Mouse (Mus musculus): ENCODE results near the gene Arfgap3.
"Not testable (repeated sequence)": the region's sequence is repeated elsewhere in the genome, so short reads cannot be mapped to it uniquely, and the experiment has no call there.

Arfgap3 gene

DNA sequence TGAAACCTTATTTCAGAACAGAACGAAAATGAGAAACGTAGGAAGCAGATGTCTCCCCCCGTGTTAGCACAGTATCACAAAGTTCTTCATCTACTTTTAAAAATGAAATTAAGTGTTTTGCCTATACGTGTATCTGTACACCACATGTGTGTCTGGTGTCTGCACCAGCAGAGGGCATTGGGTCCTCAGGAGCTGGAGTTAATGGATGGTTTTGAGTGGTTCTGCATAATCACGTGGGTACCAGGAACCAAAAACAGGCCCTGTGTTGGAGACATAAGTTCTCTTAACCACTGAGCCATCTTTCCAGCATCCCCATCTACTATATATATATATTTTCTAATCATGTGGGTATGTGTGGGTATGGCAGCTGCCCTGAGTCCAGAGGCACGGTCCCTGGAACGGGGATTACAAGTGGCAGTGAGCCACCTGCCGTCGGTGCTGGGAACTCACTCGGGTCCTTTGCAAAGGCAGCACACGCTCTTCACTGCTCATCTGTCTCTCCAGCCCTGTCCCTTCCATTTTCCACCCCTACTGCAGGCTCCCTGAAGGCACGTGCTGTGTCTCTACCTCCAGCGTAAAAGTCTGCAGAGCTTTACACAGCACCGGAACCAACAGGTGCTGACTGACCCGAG lies 4.0 kb downstream of the Arfgap3 start:
- DNase-seq (ENCODE audit: low spot score), result no peak

DNA sequence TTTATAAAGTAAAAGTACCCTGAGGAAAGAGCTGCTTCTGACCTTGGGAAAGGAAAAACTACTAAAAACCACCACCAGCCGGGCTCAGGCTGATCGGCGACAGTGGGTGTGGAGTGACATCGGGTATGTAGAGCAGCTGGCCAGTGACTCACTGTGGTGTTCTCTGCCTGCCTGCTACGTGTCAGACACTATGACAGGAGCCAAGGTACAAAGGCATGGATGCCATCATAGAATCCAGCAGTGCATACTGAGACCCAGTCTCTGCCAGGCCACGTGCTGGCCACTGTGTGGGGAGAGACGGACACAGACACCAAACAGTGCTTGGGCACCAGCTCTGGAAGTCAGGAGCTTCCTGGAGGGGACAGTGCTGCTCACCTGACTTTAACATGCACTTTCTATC lies 5.1 kb downstream of the Arfgap3 start:
- DNase-seq (ENCODE audit: low spot score), result no peak

GRCm38 (mm10) chr15:83344157-83344556 lies 5.9 kb downstream of the Arfgap3 start:
- peak; percentile 50 for DNase-seq (ENCODE audit: low spot score)

DNA sequence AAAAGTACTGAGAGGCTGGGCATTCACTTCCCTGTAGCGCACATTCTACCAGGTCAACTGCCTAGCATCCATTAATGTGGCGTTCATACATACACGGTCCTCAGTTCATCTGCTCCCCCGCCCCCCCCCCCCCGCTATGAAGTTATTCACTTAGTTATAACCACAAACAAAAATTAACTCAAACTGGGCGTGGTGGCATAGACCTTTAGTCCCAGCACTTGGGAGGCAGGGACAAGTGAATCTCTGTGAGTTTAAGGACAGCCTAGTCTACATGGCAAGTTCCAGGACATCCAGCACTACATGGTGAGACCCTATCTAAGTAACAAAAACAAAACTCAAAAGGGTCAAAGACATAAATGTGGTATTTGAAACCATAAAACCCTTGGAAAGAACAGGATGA lies 11.1 kb downstream of the Arfgap3 start:
- DNase-seq (ENCODE audit: low spot score), result no peak

DNA sequence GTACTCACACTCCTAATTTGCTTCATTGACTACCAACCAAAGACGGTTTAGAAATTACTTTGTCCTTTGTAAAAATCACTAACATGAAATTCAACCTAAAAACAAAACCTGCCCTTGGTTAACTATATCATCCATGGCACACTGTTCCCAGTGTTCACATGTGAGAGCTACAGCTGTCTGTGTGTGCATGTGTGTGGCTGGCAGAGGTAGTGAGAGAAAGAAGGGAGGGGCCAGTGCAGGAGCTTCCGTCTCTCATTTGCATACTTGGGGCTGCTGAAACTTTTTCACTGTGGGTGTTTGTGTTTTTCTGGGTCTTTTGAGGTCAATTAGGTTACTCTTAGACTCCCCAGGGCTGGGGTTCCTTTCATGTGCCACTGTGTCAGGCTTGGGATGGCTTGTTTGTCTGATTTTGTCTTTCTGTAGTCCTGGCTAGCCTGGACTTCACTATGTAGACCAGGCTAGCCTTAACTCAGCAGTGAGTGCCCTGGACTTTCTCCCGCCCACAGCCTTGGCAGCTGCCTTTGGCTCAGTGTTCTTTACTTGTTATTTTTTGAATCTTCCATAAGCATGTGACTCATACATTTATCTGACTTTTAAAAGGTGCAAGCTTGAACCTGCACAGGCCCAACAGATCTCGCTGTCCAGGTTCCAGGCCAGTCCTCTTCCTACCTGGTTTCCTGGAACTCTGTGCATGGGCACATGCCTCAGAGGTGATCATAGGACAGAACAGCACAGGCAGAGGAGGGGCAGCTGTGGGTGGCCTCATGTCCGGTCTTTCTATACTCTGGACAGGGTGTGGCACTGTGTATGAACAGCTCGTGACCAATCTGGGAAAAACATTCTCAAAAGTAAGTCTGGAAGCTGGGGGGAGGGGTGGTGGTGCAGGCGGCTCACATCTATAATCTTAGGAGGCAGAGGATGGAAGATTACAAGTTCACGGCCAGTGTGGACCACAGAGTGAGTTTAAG lies 11.9 kb downstream of the Arfgap3 start:
- no peak for DNase-seq (ENCODE audit: low spot score)

GRCm38 (mm10) chr15:83332373-83332772 lies 17.7 kb downstream of the Arfgap3 start:
- no peak for DNase-seq (ENCODE audit: low spot score)

GRCm38 (mm10) chr15:83328952-83329351 lies 21.1 kb downstream of the Arfgap3 start:
- DNase-seq (ENCODE audit: low spot score), result no peak

DNA sequence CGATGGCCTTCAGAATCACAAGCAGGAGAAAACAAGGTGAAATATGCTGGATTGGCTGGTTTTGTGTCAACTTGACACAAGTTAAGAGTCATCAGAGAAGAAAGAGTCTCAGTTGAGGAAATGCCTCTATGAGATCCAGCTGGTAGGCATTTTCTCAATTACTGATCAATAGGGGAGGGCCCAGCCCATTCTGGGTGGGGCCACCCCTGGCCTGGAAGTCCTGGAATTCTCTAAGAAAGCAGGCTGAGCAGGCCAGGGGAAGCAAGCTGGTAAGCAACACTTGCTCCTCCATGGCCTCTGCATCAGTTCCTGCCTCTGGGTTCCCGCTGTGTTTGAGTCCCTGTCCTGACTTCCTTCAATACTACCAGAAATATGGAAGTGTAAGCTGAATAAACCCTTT lies 27.0 kb downstream of the Arfgap3 start:
- no peak for DNase-seq (ENCODE audit: low spot score)

DNA sequence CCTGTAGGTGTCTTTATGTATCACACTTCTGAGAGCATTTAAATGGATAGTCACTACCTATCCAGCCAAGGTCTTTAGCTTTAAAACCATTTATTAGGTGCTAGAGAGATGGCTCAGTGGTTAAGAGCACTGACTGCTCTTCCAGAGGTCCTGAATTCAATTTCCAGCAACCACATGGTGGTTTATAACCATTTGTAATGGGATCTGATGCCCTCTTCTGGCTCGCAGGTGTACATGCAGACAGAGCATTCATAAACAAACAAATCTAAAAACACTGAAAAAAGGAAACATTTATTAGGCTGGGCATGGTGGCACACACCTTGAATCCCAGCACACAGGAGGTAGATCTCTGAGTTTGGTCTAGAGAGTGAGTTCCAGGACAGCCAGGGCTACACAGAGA lies 35.1 kb downstream of the Arfgap3 start:
- DNase-seq (ENCODE audit: low spot score), result no peak

GRCm38 (mm10) chr15:83309878-83310277 lies 40.2 kb downstream of the Arfgap3 start:
- DNase-seq (ENCODE audit: low spot score), result no peak

GRCm38 (mm10) chr15:83308708-83309107 lies 41.3 kb downstream of the Arfgap3 start:
- not testable (repeated sequence) for DNase-seq (ENCODE audit: low spot score)

DNA sequence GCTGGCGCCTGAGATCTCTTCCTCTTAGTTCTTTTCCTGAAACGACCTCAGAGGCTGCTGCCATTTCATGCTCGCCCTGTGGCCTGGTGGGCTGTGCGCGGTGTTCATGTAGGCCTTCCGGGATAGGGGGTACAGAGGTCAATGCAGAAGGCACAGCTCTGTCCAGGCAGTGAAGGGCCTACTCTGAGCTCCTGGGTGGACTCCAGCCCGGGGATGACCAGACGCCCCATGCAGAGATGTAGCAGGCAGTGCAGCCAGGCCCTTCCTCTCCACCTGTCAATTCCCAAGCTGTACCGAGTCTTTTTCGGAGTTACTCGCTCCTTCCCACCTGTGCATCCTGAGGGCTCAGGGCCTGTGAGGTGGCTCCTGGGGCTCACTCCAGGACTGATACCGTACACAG lies 43.9 kb downstream of the Arfgap3 start:
- no peak for DNase-seq (ENCODE audit: low spot score)

GRCm38 (mm10) chr15:83305192-83305921 lies 44.7 kb downstream of the Arfgap3 start:
- DNase-seq (ENCODE audit: low spot score), result no peak

GRCm38 (mm10) chr15:83304804-83305191 lies 45.2 kb downstream of the Arfgap3 start:
- DNase-seq (ENCODE audit: low spot score), result no peak

- no peak for DNase-seq (ENCODE audit: low spot score)
These were observed 46.2 kb downstream of the Arfgap3 start for GRCm38 (mm10) chr15:83303656-83304484.

DNA sequence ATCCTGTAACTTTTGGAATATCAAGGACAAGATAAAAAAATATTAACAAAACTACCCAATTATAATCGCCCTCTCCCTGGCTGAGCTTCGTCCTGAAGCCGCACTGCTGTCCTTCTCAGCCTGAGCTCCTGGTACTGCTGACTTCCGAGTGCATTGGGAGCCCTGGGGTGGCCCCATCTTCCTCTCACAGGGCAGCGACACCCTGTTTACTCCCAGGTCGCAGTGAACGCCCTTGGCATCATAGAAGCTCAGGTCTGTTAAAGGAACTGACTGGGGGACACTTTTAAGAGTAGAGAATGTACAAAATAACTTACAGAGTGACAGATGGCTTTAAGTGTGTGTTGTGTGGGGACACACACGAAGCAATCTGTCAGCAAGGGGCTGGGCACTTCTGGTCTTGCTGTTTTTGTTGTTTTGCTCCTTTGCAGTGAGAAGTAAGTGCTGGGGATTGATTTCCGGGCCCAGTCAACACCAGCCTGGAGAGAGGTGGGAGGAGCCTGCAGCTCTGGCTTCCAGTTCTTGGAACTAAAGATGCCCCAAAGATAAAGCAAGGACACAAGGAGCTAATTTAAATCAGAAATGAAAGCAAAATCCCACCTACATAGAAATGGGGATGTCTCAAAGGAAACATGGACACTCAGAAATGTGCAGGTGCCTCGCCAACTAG lies 50.0 kb downstream of the Arfgap3 start:
- DNase-seq (ENCODE audit: low spot score), result no peak

GRCm38 (mm10) chr15:83299450-83299849 lies 50.6 kb downstream of the Arfgap3 start:
- no peak for DNase-seq (ENCODE audit: low spot score)

DNA sequence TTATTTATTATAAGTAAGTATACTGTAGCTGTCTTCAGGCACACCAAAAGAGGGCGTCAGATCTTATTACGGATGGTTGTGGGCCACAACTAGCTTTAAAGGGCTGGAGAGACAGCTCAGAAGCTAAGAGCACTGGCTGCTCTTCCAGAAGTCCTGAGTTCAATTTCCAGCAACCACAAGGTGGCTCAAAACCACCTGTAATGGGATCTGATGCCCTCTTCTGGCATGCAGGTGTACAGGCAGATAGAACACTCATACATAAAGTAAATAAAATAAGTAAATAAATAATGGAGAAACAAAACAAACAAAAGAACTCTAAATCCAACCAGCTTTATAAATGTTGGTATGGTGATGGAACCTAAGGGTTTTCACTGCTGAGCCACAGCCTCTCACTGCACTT lies 51.2 kb downstream of the Arfgap3 start:
- no peak for DNase-seq (ENCODE audit: low spot score)

- no peak for DNase-seq (ENCODE audit: low spot score)
These were observed 51.7 kb downstream of the Arfgap3 start for GRCm38 (mm10) chr15:83298313-83298712.

DNA sequence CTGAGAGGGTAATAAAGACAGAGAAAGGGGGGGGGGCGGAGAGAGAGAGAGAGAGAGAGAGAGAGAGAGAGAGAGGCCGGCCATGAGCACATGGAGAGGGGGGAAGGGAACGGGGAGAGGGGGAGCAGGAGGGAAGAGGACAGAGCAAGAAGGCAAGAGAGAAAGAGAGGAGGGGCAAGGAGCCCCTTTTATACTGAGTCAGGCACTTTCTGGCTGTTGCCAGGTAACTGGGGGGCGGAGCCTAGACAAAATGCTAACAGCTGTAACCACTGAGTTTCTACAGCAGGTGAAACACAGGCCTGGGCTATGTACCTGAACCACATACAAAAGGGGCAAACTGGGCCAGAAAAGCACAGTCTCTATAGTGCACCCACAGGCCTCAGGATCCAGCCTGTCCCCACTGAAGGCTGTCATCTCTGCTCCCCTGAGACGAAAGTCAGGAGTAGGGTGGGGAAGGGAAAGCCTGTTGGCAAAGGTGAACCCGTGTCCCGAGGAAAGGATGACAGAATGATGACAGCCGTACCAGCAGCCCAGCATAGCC lies 53.2 kb downstream of the Arfgap3 start:
- no peak for DNase-seq (ENCODE audit: low spot score)

GRCm38 (mm10) chr15:83296050-83296449 lies 54.0 kb downstream of the Arfgap3 start:
- no peak for DNase-seq (ENCODE audit: low spot score)
